Mouse (Mus musculus) urinary bladder, postnatal 10 days (tissue): Measurements from ENCODE around the gene Ppm1n.

Source experiments
- DNase-seq: peaks from one replicate; pipeline ENCODE4 v3.0.0; 2022; ENCODE audit warnings: low spot score

Gene Ppm1n

GRCm38 (mm10) chr7:19247511-19247910 lies 32.4 kb downstream of the Ppm1n start:
- no peak for DNase-seq

- no peak for DNase-seq
Observed at GRCm38 (mm10) chr7:19246855-19247254, 33.0 kb downstream of the Ppm1n start.

- DNase-seq = no peak
Observed at GRCm38 (mm10) chr7:19245083-19245482, 34.8 kb downstream of the Ppm1n start.

- DNase-seq = no peak
Observed at GRCm38 (mm10) chr7:19243858-19244257, 36.0 kb downstream of the Ppm1n start.

GRCm38 (mm10) chr7:19242005-19242404 lies 37.9 kb downstream of the Ppm1n start:
- no peak for DNase-seq

GRCm38 (mm10) chr7:19240905-19241463 lies 38.9 kb downstream of the Ppm1n start:
- DNase-seq = no peak

GRCm38 (mm10) chr7:19239986-19240385 lies 39.9 kb downstream of the Ppm1n start:
- no peak for DNase-seq

GRCm38 (mm10) chr7:19239423-19239822 lies 40.4 kb downstream of the Ppm1n start:
- DNase-seq = peak; percentile 61

GRCm38 (mm10) chr7:19238344-19238743 lies 41.5 kb downstream of the Ppm1n start:
- no peak for DNase-seq

GRCm38 (mm10) chr7:19236411-19236810 lies 43.5 kb downstream of the Ppm1n start:
- no peak for DNase-seq

GRCm38 (mm10) chr7:19235092-19235671 lies 44.7 kb downstream of the Ppm1n start:
- DNase-seq = no peak

GRCm38 (mm10) chr7:19234652-19235051 lies 45.2 kb downstream of the Ppm1n start:
- DNase-seq = no peak

GRCm38 (mm10) chr7:19231849-19232248 lies 48.0 kb downstream of the Ppm1n start:
- DNase-seq = no peak

GRCm38 (mm10) chr7:19230899-19231298 lies 49.0 kb downstream of the Ppm1n start:
- no peak for DNase-seq

GRCm38 (mm10) chr7:19230041-19230580 lies 49.8 kb downstream of the Ppm1n start:
- no peak for DNase-seq

GRCm38 (mm10) chr7:19229404-19229803 lies 50.5 kb downstream of the Ppm1n start:
- no peak for DNase-seq

GRCm38 (mm10) chr7:19228793-19229148 lies 51.1 kb downstream of the Ppm1n start:
- DNase-seq = no peak

- DNase-seq = peak; percentile 99
Observed at GRCm38 (mm10) chr7:19227883-19228792, 51.7 kb downstream of the Ppm1n start, which contains the start of gene Opa3. TSS of gene Opa3 (plus strand) at chr7:19228334.

GRCm38 (mm10) chr7:19226817-19227797 lies 52.8 kb downstream of the Ppm1n start:
- DNase-seq = no peak
